Mouse (Mus musculus) G1E (cell line): Measurements from ENCODE around the gene Atf6b.

Experiments
- CTCF ChIP-seq: IDR thresholded peaks from 2 replicates; pipeline ENCODE4 v1.5.1; 2012; ENCODE audit warnings: low read depth, low read length, inconsistent platforms, mixed read lengths
- GATA1 ChIP-seq: IDR thresholded peaks from 2 replicates; pipeline ENCODE4 v1.6.1; 2012; ENCODE audit warnings: borderline replicate concordance, low read length, inconsistent platforms, mixed read lengths
- POLR2AphosphoS5 ChIP-seq: IDR thresholded peaks from 2 replicates; pipeline ENCODE4 v1.6.1; 2012; ENCODE audit warnings: low read depth, low read length, inconsistent platforms; ENCODE audit not compliant: insufficient replicate concordance
- TAL1 ChIP-seq: conservative IDR thresholded peaks from 2 replicates; pipeline ENCODE4 v1.6.1; 2012; ENCODE audit warnings: low read depth, low read length, inconsistent platforms, mixed read lengths

DNA sequence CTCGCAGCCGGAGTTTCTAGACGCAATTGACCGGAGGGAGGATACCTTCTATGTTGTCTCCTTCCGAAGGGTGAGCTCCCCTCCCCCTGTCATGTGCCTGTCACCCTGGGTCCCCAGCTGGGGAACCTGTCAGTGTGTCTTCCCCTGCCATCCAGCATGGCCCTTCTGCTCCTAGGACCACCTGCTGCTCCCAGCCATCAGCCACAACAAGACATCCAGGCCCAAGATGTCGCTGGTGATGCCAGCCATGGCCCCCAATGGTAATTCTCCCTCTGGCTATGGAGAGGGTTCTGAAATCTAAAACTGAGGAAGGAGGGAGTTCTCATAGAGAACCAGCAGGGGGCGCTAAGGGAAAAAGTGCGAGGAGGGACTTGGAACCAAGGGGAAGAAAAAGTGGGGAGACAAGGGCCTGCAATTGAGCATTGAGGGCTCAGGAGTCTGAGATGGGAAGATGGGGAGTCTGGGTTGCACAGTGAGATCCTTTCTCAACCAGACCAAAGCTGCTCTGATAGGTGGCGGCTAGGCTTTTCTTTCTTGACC lies 6.9 kb downstream of the Atf6b start:
- TF ChIP-seq CTCF = peak; percentile 68
- no peak for TF ChIP-seq GATA1
- TF ChIP-seq TAL1 = no peak
- no peak for TF ChIP-seq POLR2AphosphoS5
